26 mouse cellular contexts compared by ENCODE assay signal in the genomic region with DNA sequence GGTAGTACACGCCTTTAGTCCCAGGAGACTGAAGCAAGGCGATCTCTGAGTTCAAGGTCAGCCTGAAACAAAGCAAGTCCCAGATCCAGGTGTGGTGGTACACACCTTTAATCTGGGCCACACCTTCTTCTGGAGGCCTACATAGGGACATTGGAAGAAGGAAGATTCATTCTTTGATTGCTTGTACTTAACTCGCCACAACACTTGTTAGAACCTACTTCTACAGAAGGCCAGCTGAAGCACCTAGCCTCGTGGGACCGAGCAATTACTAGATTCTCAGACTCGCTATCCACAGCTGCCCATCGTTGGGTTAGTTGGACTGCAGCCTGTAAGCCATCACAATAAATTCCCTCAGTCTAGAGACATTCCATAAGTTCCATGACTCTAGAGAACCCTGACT. TPM values are rescaled to one million over a fixed set of nuclear protein-coding genes. Genes with fewer than 3 reads are reported as not detected.
A peak's percentile ranks its signal among the peaks of the same experiment; 100 is the strongest.
DNase-seq lines count a peak whose midpoint lies in the region; ATAC-seq and TF ChIP-seq lines count a peak whose summit lies in the region.
"Had no signal": no experiment of that assay in that cellular context is flagged by ENCODE, and none has a peak within 500 bp of the region (broad histone marks: within the 10 kb centered on the region; RNA-seq: fewer than 3 reads in every experiment).

No protein-coding gene starts in this region.

- no peak overlapping the region for H3K27ac ChIP-seq in heart, adult 2 months
- no peak overlapping the region for H3K27ac ChIP-seq in liver, embryonic 11.5 days (ENCODE audit: low read depth, low read length)
- H3K27ac ChIP-seq in stomach, postnatal 0 days (replicated peaks), result no peak overlapping the region
- no peak overlapping the region for H3K27ac ChIP-seq in forebrain, embryonic 10.5 days
- H3K27ac ChIP-seq: embryonic facial prominence, embryonic 10.5 days; embryonic facial prominence, embryonic 12.5 days; forebrain, embryonic 12.5 days had no signal

- H3K4me1 ChIP-seq in heart, adult 2 months (ENCODE audit: control insufficient read depth, insufficient read depth, low read length), result peaks cover 2% of the 10 kb centered on the region; the same call in 1 of the 2 replicates
- no peaks in the 10 kb centered on the region for H3K4me1 ChIP-seq in liver, embryonic 11.5 days (replicated peaks; ENCODE audit: control insufficient read depth, insufficient read depth, low read length)
- no peaks in the 10 kb centered on the region for H3K4me1 ChIP-seq in stomach, postnatal 0 days (replicated peaks; ENCODE audit: control insufficient read depth, insufficient read depth)
- peaks cover 29% of the 10 kb centered on the region for H3K4me1 ChIP-seq in forebrain, embryonic 10.5 days
- H3K4me1 ChIP-seq: embryonic facial prominence, embryonic 10.5 days; embryonic facial prominence, embryonic 12.5 days; forebrain, embryonic 12.5 days had no signal

- no peaks in the 10 kb centered on the region for H3K9me3 ChIP-seq in liver, embryonic 11.5 days (ENCODE audit: control insufficient read depth, low read length)
- H3K9me3 ChIP-seq in stomach, postnatal 0 days (ENCODE audit: control insufficient read depth, low read length), result no peaks in the 10 kb centered on the region
- H3K9me3 ChIP-seq in forebrain, embryonic 10.5 days, result no peaks in the 10 kb centered on the region
- H3K9me3 ChIP-seq: embryonic facial prominence, embryonic 10.5 days; embryonic facial prominence, embryonic 12.5 days; forebrain, embryonic 12.5 days had no signal

- no peak for TF ChIP-seq POLR2A in heart, adult 2 months (IDR thresholded peaks at IDR 0.05; ENCODE audit: insufficient read depth, low read depth, low read length)

- TF ChIP-seq EP300 in heart, adult 2 months (IDR thresholded peaks at IDR 0.05; ENCODE audit: insufficient read depth, low read depth, low read length), result no peak
- no peak for TF ChIP-seq EP300 in stomach, postnatal 0 days (optimal IDR thresholded peaks at IDR 0.05)

- WGBS in heart, adult 2 months, result 85% methylated on average over 7 of the region's 7 CpGs
- 84% methylated on average over 7 of the region's 7 CpGs for WGBS in liver, embryonic 11.5 days
- WGBS in stomach, postnatal 0 days, result 82% methylated on average over 7 of the region's 7 CpGs
- 95% methylated on average over 7 of the region's 7 CpGs for WGBS in forebrain, embryonic 10.5 days

- peak; percentile 1 to 7 for DNase-seq in heart, adult 2 months
- no peak for DNase-seq in heart, postnatal 36 days
- peak; percentile 14 for DNase-seq in liver, embryonic 11.5 days (ENCODE audit: low spot score)
- DNase-seq in liver, result no peak
- DNase-seq in spleen, postnatal 4 days (ENCODE audit: low spot score in 2 of 2), result peak; percentile 4 to 54
- no peak for DNase-seq in spleen, adult 18-20 months
- peak; percentile 10 for DNase-seq in stomach, postnatal 0 days (ENCODE audit: low spot score)
- DNase-seq in forebrain, embryonic 10.5 days (ENCODE audit: extremely low spot score, low spot score), result no peak
- DNase-seq: adrenal gland, adult 8-10 months; adrenal gland, postnatal 14 days; adrenal gland, postnatal 36 days; cerebellum, adult 11-12 months; cerebellum, adult 2 months; cerebellum, adult 9-10 months; cerebellum, postnatal 10 days; cerebellum, postnatal 25 days had no signal

- no peaks in the 10 kb centered on the region for H3K36me3 ChIP-seq in heart, adult 2 months (ENCODE audit: control insufficient read depth, insufficient read depth, low read length)
- H3K36me3 ChIP-seq in liver, embryonic 11.5 days (ENCODE audit: control insufficient read depth, insufficient read depth, low read length), result no peaks in the 10 kb centered on the region
- no peaks in the 10 kb centered on the region for H3K36me3 ChIP-seq in stomach, postnatal 0 days (ENCODE audit: control insufficient read depth, insufficient read depth, low read length)
- no peaks in the 10 kb centered on the region for H3K36me3 ChIP-seq in forebrain, embryonic 10.5 days (replicated peaks)
- H3K36me3 ChIP-seq: embryonic facial prominence, embryonic 10.5 days; embryonic facial prominence, embryonic 12.5 days; forebrain, embryonic 12.5 days had no signal

- no peaks in the 10 kb centered on the region for H3K79me2 ChIP-seq in heart, adult 2 months (replicated peaks; ENCODE audit: control insufficient read depth, insufficient read depth, low read length)

- intact Hi-C loops in heart, adult 2 months (cut with DNase I), result loop anchor here (5.0 kb wide), 1 partner anchor 50 kb away; no protein-coding TSS in a partner anchor
- intact Hi-C loops in heart, postnatal 36 days (cut with DNase I), result no loop called here

- ATAC-seq in liver, embryonic 11.5 days (replicated peaks; ENCODE audit: low FRiP score), result no peak
- ATAC-seq in stomach, postnatal 0 days (ENCODE audit: low FRiP score, low TSS enrichment), result no peak
- ATAC-seq: activated CD4-positive, CD25-positive, alpha-beta regulatory T cell, adult 4 months; forebrain, embryonic 14.5 days; forebrain, embryonic 16.5 days; Patski had no signal

- H3K4me3 ChIP-seq in heart, adult 2 months, result no peak overlapping the region
- H3K4me3 ChIP-seq in liver, embryonic 11.5 days (ENCODE audit: low read depth, low read length), result no peak overlapping the region
- no peak overlapping the region for H3K4me3 ChIP-seq in stomach, postnatal 0 days (ENCODE audit: low read depth, low read length)
- no peak overlapping the region for H3K4me3 ChIP-seq in forebrain, embryonic 10.5 days
- H3K4me3 ChIP-seq: embryonic facial prominence, embryonic 10.5 days; embryonic facial prominence, embryonic 12.5 days; forebrain, embryonic 12.5 days had no signal

- TF ChIP-seq CTCF in heart, adult 2 months (IDR thresholded peaks at IDR 0.05), result no peak
- TF ChIP-seq CTCF in stomach, postnatal 0 days (IDR thresholded peaks at IDR 0.05; ENCODE audit: low read depth), result no peak

- no peak overlapping the region for H3K9ac ChIP-seq in heart, adult 2 months (ENCODE audit: low read depth, low read length)
- no peak overlapping the region for H3K9ac ChIP-seq in liver, embryonic 11.5 days (ENCODE audit: low read depth, low read length)
- no peak overlapping the region for H3K9ac ChIP-seq in stomach, postnatal 0 days (ENCODE audit: low read length)
- H3K9ac ChIP-seq: embryonic facial prominence, embryonic 12.5 days; forebrain, embryonic 12.5 days had no signal

- H3K27me3 ChIP-seq in heart, adult 2 months (ENCODE audit: control insufficient read depth, insufficient read depth, low read length), result no peaks in the 10 kb centered on the region
- no peaks in the 10 kb centered on the region for H3K27me3 ChIP-seq in liver, embryonic 11.5 days (replicated peaks; ENCODE audit: control insufficient read depth, insufficient read depth, low read length)
- no peaks in the 10 kb centered on the region for H3K27me3 ChIP-seq in stomach, postnatal 0 days (ENCODE audit: control insufficient read depth, insufficient read depth, low read length)
- no peaks in the 10 kb centered on the region for H3K27me3 ChIP-seq in forebrain, embryonic 10.5 days (ENCODE audit: poor library complexity, severe bottlenecking)
- H3K27me3 ChIP-seq: embryonic facial prominence, embryonic 12.5 days had no signal

- H3K4me2 ChIP-seq in liver, embryonic 11.5 days, result no peak overlapping the region
- no peak overlapping the region for H3K4me2 ChIP-seq in stomach, postnatal 0 days (replicated peaks; ENCODE audit: low read depth)
- H3K4me2 ChIP-seq: embryonic facial prominence, embryonic 12.5 days; forebrain, embryonic 12.5 days had no signal

RNA-seq across cellular contexts. Expression of a gene that starts 3.1 kb away (rescaled TPM):
- total RNA-seq in heart, adult 2 months (2021), result 1 to 10 TPM; 3.4 to 4.3 TPM
- polyA plus RNA-seq in heart, adult 2 months (2012; rRNA removed), result 3.8 and 4.8 TPM in 2 replicates
- total RNA-seq in heart, postnatal 36 days (2021), result 1 to 10 TPM; 3.9 to 6.2 TPM
- 4.3 and 4.5 TPM in 2 replicates for polyA plus RNA-seq in liver, embryonic 11.5 days (2014; fragmentation: Nextera tagmentation; extraction: Ambion mirVana)
- polyA plus RNA-seq in stomach, postnatal 0 days (2015; fragmentation: Nextera tagmentation; extraction: Ambion mirVana), result 22.1 and 23.1 TPM in 2 replicates
- polyA plus RNA-seq in forebrain, embryonic 10.5 days (2016; fragmentation: Nextera tagmentation; extraction: Ambion mirVana), result 1.1 and 1.3 TPM in 2 replicates

RNA-seq across cellular contexts. Expression of a gene that starts 41.2 kb away (rescaled TPM):
- total RNA-seq in heart, adult 2 months (2021), result under 1 TPM; 0.47 to 0.91 TPM
- 0.51 and 0.82 TPM in 2 replicates for polyA plus RNA-seq in heart, adult 2 months (2012; rRNA removed)
- 1 to 10 TPM in 1 of 2 experiments, under 1 TPM in 1; 0.56 to 1.5 TPM for total RNA-seq in heart, postnatal 36 days (2021)
- 0.18 and 0.27 TPM in 2 replicates for polyA plus RNA-seq in liver, embryonic 11.5 days (2014; fragmentation: Nextera tagmentation; extraction: Ambion mirVana)
- polyA plus RNA-seq in stomach, postnatal 0 days (2015; fragmentation: Nextera tagmentation; extraction: Ambion mirVana), result 0.33 and 0.35 TPM in 2 replicates
- 0.07 and 0.10 TPM in 2 replicates for polyA plus RNA-seq in forebrain, embryonic 10.5 days (2016; fragmentation: Nextera tagmentation; extraction: Ambion mirVana)
- polyA plus RNA-seq: C2C12 had no signal

RNA-seq across cellular contexts. Expression of a gene that starts 54.8 kb away (rescaled TPM):
- under 1 TPM in 1 of 2 experiments, not detected in 1; 0.32 TPM for total RNA-seq in heart, adult 2 months (2021)
- polyA plus RNA-seq in heart, adult 2 months (2012; rRNA removed), result 0.50 and 0.84 TPM in 2 replicates
- total RNA-seq in heart, postnatal 36 days (2021), result under 1 TPM; 0.17 to 0.41 TPM
- 0.13 TPM in 1 of 2 replicates, not detected in the other for polyA plus RNA-seq in liver, embryonic 11.5 days (2014; fragmentation: Nextera tagmentation; extraction: Ambion mirVana)
- 0.17 and 0.29 TPM in 2 replicates for polyA plus RNA-seq in stomach, postnatal 0 days (2015; fragmentation: Nextera tagmentation; extraction: Ambion mirVana)
- not detected in 2 replicates for polyA plus RNA-seq in forebrain, embryonic 10.5 days (2016; fragmentation: Nextera tagmentation; extraction: Ambion mirVana)
- total RNA-seq: ES-E14, MEL had no signal
- polyA plus RNA-seq: C2C12; embryonic facial prominence, embryonic 10.5 days; forebrain, embryonic 12.5 days; forebrain, embryonic 14.5 days; forebrain, embryonic 16.5 days; Patski had no signal

Comparison
In these comparisons a context has a peak if more than half of its experiments do, and no peak if none do; other contexts are left out.
1. DNase-seq: peak in heart, adult 2 months (2 of 2), liver, embryonic 11.5 days (single experiment), spleen, postnatal 4 days (2 of 2) and stomach, postnatal 0 days (single experiment); none in heart, postnatal 36 days (0 of 2), liver (single experiment), spleen, adult 18-20 months (0 of 2) and forebrain, embryonic 10.5 days (single experiment).